Mouse (Mus musculus) kidney, postnatal 36 days (tissue): ENCODE measurements at regions not wholly inside any gene's neighbourhood (a gene's known extent, or its start where the extent isn't known, plus 50 kb on each side); places are given as distances from the start of the nearest gene placed in this dataset.
A peak's percentile ranks its signal among the peaks of the same experiment; 100 is the strongest.

Source experiments
- DNase-seq, 2 experiments: peaks; one replicate each; pipeline ENCODE4 v3.0.0; 2021 to 2022; ENCODE audit warnings: mixed read lengths in 2 of 2

DNA sequence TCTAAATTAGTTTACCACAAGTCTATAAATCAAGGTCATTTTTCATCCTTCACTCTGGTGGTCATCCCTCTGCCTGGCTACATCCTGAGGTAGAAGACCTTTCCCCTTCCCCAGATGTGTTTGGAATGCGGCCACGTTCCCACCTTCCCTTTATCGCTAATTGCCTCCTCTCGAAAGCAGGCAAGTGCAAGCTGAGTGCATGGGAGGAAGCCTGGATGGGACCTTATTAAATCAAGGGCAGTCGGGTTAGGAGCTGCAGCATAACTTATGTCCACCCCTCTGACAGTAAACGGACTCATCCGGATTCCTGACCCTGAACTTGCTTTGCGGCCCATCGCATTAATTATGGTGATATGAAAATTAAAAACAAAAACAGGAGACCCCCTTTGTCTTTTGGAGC lies 983.5 kb downstream of the Slc4a3 start:
- no peak for DNase-seq

DNA sequence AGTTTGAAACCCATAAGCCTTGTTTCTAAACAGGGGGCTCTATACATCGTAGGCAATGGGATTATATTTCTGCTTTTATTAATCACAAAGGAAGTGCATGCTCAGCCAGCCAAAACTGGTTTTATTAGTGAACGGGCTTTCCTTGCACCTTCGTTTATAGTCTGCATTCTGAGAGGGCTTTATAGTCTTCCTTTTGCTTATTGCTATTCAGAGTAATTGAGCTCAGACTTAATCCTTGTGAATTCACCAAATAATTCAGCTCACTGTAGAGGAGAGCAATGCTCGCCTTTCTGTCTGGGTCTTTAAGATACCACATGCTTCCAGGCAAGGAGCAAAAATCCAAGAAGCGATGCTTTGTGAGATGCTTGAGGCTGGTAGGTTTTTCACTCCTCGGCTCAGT lies 984.3 kb downstream of the Slc4a3 start:
- no peak for DNase-seq

GRCm38 (mm10) chr1:76535522-76535956 lies 979.3 kb downstream of the Epha4 start:
- peak in 1 of 2 experiments; percentile 7 for DNase-seq

GRCm38 (mm10) chr1:76540529-76540928 lies 974.4 kb downstream of the Epha4 start:
- no peak for DNase-seq

- peak; percentile 26 to 43 for DNase-seq
These were observed 964.0 kb downstream of the Epha4 start for GRCm38 (mm10) chr1:76550876-76551275.

DNA sequence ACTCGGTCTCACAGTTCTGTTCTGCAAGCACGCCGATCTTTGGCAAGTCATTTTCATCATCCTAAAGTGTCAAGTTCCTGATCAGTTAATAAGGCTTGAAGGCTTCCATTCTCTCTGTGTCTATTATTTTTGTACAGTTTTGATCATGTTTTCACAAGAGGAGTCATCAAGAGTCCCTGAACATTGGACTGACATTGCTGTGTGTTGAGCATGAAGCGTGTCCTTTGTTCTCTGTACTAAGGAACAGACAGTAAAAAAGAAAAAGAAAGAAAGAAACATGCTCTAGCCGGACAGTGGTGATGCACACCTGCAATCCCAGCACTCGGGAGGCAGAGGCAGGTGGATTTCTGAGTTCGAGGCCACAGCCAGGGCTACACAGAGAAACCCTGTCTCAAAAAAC lies 955.4 kb downstream of the Epha4 start:
- DNase-seq: no peak

DNA sequence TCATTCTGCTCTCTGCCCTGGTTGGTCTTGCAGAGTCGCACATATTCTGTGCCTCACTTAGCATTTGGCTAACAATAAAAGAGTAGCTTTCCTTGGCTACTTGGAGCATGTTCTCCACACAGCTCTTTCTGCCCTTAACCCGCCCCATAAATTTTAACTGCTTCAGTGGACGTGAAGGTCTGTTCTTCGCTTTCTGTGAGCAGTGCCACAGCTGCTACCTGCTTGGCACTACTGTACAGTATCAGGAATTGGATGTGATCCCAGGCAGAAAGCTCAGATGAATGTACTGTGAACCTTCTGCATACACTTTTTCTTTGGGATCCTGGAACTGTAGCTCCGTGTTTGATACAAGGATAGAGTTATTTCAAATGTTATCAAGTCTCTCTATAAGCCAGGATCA lies 939.4 kb downstream of the Epha4 start:
- peak in 1 of 2 experiments; percentile 1 for DNase-seq

DNA sequence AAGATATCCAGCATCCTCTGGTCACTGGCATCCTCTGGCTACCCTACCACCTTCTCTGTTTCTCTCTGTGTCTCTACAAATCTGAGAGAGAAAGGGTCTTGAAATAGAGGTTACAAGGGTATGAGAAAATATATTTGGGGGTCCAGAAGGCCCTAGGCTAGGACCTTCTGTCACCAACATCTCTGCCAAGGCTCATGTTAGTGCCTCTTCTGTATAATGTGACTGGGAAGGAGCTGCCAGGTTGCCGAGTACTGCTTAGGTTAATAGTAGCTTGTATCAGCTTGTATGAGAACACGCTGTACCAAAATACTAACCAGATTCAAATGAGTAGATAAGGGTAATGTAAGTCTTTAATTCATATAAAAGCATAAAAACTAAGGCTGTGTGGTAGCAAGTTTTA lies 929.0 kb downstream of the Epha4 start:
- no peak for DNase-seq

DNA sequence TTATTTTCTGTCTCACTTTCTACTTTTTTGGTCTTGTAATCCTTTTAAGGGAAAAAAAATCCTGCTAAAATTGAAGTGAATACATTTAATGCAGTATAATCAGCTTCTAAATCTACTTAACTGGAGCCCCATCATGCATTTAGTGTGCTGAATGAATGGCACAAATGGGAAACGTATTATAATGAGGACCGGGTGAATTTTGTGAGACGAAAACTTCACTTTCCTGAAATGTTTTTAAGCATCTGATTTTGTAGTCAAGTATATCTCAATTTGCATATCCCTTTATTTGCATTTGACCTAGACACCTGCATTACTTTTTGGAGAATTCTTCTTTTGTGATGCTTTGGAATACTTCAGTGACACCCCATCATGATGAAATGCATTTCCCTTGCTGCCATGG lies 889.1 kb downstream of the Epha4 start:
- no peak for DNase-seq

DNA sequence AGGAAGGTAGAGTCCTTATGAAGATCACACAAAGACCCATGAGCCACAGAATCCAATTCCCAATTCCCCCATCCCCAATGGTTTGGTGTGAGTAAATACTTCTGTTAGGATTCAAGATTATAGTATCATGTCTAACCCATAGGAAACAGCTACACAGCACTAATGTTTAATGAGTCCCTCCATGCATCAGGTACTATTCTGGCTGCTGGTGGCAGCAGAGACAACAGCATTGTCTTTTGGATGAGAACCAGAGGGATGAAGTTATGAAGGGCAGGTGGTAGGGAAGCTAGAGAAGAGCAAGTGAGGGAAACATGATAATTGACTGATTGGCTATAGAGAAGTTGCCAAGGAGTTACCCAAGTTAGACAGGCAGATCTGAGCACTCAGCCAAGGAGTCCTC lies 885.0 kb downstream of the Epha4 start:
- peak in 1 of 2 experiments; percentile 1 for DNase-seq

GRCm38 (mm10) chr1:76634071-76634470 lies 880.8 kb downstream of the Epha4 start:
- no peak for DNase-seq

- DNase-seq: no peak
These were observed 877.4 kb downstream of the Epha4 start for GRCm38 (mm10) chr1:76637268-76638009.

DNA sequence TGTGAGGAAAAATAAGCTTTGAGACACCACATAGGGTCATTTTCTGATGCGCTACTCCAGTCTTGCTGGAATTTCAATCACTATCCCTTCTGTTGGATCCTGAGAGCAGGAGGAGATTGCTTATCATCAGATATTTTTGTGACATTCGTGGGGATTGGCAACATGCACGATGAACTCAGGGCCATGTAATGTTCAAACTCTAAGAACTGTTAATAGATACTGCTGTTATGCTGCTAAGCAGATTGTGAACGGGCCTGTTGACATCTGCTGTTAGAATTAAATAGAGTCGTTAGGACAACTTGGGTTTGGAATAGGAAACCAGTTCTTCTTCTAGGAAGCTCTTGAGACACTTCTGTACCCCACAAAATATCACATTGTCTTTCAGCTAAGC lies 876.9 kb downstream of the Epha4 start:
- DNase-seq: no peak

DNA sequence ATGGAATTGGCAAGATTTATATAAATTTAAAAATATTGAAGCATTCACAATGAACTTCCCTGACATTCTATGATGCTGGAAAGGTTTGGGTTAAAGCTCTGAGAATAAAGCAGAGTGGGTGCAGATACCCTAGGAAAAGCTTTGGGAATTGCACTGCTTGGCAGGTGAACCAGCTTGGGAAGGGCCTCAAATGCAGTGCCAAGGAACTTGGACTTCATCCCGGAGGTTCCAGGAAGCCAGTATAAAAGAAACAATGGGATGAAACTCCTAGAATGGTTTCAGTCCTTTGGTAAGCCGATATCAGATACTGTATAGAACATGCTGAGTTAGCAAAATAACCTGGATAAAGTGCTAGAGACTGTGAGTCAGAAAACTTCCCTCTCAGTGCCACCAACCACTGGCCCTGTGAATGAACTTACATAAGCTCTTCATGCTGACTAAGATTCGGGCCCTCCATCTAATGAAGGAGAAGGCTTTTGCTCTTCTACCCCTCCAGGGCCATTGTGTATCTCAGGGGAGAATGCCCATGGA lies 873.6 kb downstream of the Epha4 start:
- no peak for DNase-seq

DNA sequence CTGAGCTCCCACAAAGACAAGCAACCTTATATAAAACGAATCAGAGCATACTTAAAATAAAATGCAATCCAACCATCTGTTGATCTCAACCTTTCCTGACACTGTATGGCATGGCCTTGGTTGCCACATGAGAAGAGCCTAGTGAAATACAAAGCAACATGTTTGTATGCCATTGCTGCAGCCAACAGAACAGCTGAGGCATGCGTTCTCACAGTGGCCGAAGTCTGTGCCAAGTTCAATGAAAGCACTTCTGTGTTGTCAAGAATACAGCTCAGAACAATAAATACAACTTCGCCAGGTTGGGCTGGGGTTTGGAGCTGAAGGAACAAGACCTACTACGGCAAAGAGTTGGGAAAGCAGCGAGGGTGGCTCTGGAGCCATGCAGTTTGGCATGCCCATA lies 872.2 kb downstream of the Epha4 start:
- no peak for DNase-seq

DNA sequence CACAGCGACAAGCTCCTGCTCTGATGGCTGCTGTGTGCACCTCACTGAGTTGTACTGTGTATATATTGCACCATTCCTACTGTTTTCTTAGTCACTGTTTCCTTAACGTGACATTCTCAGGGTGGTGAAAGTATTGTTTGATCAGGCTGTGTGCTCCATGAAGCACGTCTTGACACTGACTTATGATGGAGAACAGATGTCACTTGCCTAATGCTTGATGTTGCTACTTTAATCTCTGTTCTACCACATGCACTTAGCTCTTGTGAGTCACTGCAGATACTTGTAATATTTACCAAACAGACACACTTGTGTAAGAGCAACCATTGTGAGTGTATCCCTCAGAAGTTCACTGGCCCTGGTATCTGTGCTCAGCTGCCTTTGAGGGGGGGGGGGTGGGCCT lies 870.0 kb downstream of the Epha4 start:
- no peak for DNase-seq

GRCm38 (mm10) chr1:76654826-76655225 lies 860.1 kb downstream of the Epha4 start:
- no peak for DNase-seq

DNA sequence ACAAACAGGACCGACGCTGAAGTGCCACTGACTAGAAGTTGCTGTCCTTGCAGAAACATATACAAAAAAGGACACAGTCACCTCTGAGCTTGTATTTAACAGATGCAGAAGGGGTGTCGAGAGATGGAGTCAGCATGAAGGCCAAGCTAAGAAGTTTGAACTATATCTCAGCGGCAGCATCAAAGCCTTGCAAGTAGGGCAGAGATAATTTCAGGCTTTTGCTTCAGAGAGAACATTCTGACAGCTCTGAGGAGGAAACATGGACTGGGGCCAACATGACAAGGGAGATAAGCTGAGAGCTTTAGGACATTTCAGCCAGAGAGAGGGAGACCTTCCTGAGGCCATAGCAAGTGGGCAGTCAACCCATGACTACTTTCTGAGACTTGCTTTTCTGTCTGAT lies 856.7 kb downstream of the Epha4 start:
- no peak for DNase-seq

DNA sequence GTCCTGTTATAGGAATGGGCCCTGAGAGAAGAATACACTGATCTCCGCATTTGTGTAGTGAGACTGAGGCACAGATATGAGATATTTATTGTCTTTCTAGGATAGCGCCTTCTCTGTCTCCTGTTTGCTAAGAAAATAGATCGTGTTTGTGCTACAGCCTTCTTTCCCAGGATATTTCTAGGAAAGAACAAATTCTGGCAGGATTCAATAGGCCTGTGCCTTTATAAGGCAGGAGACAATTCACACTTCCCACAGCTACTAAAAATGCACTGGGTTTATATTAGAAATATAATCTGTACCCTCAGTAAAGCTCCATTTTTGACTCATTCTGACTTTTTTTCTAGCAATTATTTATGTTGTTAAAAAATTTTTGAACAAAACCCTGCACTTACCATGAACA lies 854.7 kb downstream of the Epha4 start:
- no peak for DNase-seq

DNA sequence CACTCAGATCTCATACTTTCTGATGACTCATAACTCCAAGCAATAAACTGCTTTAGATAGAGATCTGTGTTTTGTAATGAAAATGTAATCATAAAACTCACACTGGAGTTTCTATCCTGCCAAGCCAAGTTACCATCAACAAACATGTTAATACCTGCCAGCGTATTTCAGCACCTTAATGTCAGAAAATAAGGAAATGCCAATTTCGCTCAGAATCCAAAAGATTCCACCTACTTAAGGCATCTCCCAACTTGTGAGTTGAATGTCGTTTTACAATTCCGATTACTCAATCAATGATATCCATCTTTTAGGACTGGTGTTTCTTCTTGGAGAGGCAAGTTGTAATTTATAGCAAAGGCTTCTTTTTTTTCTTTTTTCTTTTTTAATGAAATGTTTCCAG lies 850.5 kb downstream of the Epha4 start:
- no peak for DNase-seq

DNA sequence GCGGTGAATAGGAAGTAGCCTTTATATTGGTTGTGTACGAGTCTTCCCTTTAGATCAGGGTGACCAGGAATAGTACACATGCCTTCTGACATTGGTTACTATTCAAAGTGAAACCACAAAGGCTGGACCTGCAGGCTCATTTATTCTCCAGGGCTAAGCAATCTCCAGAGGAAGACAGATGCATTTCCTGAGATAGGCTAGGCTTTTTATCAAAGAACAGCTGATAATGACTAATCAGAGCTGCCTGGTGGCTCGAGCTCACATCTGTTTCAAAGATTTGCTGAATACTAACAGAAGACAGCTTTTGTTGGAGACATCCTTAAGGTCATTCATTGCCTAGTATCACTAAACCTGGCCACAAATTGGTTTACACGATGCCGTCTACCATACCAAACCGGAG lies 838.1 kb downstream of the Epha4 start:
- no peak for DNase-seq

GRCm38 (mm10) chr1:76705556-76705955 lies 809.3 kb downstream of the Epha4 start:
- DNase-seq: no peak

- DNase-seq: no peak
These were observed 797.1 kb downstream of the Epha4 start for GRCm38 (mm10) chr1:76717639-76718292.

DNA sequence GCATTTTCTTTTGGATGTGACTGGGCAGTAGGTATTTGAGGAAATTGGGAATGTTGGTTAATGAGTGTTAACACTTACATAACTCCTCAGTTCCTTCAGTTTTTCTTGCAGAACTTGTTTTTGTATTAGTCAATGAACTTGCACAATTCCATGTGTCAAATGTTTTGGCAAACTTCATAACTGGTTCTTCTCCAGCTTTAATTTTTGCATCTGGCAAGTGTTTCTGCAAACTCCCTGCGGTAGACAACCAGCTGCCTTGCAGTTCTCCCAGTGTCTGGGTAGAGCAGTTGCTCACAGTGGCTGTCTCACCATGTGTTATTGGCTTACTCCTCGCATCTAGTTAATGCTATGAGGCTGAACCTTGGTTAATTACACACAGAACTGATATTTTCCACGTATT lies 790.4 kb downstream of the Epha4 start:
- DNase-seq: peak; percentile 4 to 5
